Mouse (Mus musculus) liver (tissue): ENCODE measurements at regions not wholly inside any gene's neighbourhood (a gene's known extent, or its start where the extent isn't known, plus 50 kb on each side); places are given as distances from the start of the nearest gene placed in this dataset.

Source experiments
- DNase-seq: peaks from one replicate; pipeline ENCODE4 v3.0.0-alpha.2; 2020; ENCODE audit warnings: mixed read lengths

GRCm38 (mm10) chrX:95291676-95292075 is 95.0 kb upstream of the Arhgef9 start:
- DNase-seq: no peak

GRCm38 (mm10) chrX:95282038-95282437 is 85.4 kb upstream of the Arhgef9 start:
- no peak for DNase-seq

- DNase-seq: peak; percentile 18
Measured at GRCm38 (mm10) chrX:95253517-95253916, 56.9 kb upstream of the Arhgef9 start.
